Mouse (Mus musculus) heart, embryonic 15.5 days (tissue): ENCODE results near the gene Tmem95. TPM values are rescaled to one million over a fixed set of nuclear protein-coding genes. Genes with fewer than 3 reads are reported as not detected.

Experiments
- ATAC-seq: fragments of 200-750 bp; cut with Nextera tagmentation; replicated peaks from 2 replicates; pipeline ENCODE4 v1.8.0; 2017; ENCODE audit warnings: low read depth, moderate TSS enrichment; ENCODE audit not compliant: insufficient number of reproducible peaks, insufficient read depth, low FRiP score
- H3K27ac ChIP-seq: fragments of 300-500 bp; sonication (generic); 2 replicates; pipeline ENCODE4 v1.5.1; 2015; ENCODE audit warnings: mild to moderate bottlenecking, inconsistent platforms
- H3K27me3 ChIP-seq: fragments of 300-500 bp; sonication (generic); 2 replicates; pipeline ENCODE4 v1.6.1; 2015; ENCODE audit warnings: inconsistent platforms
- H3K36me3 ChIP-seq: fragments of 300-500 bp; sonication (generic); 2 replicates; pipeline ENCODE4 v1.6.1; 2015; ENCODE audit warnings: mild to moderate bottlenecking, inconsistent platforms
- H3K4me1 ChIP-seq: fragments of 300-500 bp; sonication (generic); replicated peaks from 2 replicates; pipeline ENCODE4 v1.6.1; 2015; ENCODE audit warnings: inconsistent platforms
- H3K4me2 ChIP-seq: fragments of 300-500 bp; sonication (generic); 2 replicates; pipeline ENCODE4 v1.6.1; 2015; ENCODE audit warnings: inconsistent platforms, mild to moderate bottlenecking, moderate library complexity
- H3K4me3 ChIP-seq: fragments of 300-500 bp; sonication (generic); 2 replicates; pipeline ENCODE4 v1.5.1; 2015; ENCODE audit warnings: mild to moderate bottlenecking, inconsistent platforms
- H3K9ac ChIP-seq: fragments of 300-500 bp; sonication (generic); 2 replicates; pipeline ENCODE4 v1.6.1; 2015; ENCODE audit warnings: mild to moderate bottlenecking, inconsistent platforms
- H3K9me3 ChIP-seq: fragments of 300-500 bp; sonication (generic); replicated peaks from 2 replicates; pipeline ENCODE4 v1.6.1; 2016; ENCODE audit warnings: inconsistent platforms
- WGBS: fragments of 180-500 bp; shearing (Covaris S2); methylation state at CpG from one replicate; pipeline ENCODE4 v1.1.7; 2015; ENCODE audit warnings: mixed read lengths; 5-methylcytosine and 5-hydroxymethylcytosine counted together
- polyA plus RNA-seq: library from polyadenylated mRNA; unstranded; fragments of >200 nt; fragmentation: Nextera tagmentation; extraction: Ambion mirVana; gene quantifications from 2 replicates; pipeline ENCODE4 v1.2.1, GENCODE M21; 2015

Gene Tmem95
- polyA plus RNA-seq, 1 experiment from 2014 or later: not detected

DNA sequence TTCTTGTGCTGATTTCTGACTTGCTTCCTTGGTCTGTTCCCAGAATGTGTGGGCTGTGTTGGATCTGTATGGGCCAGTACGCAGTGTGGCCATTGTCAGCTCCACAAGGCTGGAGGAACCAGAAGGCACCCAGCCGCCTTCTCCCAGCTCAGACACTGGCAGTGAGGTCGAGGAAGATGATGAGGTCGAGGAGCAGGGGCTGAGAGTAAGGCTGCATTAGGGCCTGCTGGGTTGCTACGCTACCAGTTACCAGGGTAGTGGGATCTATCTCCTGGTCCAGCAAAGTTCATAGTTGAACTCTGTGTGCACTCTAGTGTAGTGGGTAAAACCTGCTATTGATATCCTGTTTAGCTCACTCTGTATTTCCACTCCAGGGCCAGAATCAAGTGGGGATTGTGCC, 31.4 kb upstream of the Tmem95 start:
- ATAC-seq: no peak
- WGBS: 86% methylated on average over 5 of the region's 5 CpGs
- H3K36me3 ChIP-seq: peaks cover 91% of the 10 kb centered on the region
- H3K9ac ChIP-seq: no peak overlapping the region
- no peak overlapping the region for H3K4me3 ChIP-seq
- H3K27me3 ChIP-seq: no peaks in the 10 kb centered on the region
- peaks cover 6% of the 10 kb centered on the region for H3K4me1 ChIP-seq
- no peak overlapping the region for H3K27ac ChIP-seq
- H3K9me3 ChIP-seq: no peaks in the 10 kb centered on the region
- no peak overlapping the region for H3K4me2 ChIP-seq

DNA sequence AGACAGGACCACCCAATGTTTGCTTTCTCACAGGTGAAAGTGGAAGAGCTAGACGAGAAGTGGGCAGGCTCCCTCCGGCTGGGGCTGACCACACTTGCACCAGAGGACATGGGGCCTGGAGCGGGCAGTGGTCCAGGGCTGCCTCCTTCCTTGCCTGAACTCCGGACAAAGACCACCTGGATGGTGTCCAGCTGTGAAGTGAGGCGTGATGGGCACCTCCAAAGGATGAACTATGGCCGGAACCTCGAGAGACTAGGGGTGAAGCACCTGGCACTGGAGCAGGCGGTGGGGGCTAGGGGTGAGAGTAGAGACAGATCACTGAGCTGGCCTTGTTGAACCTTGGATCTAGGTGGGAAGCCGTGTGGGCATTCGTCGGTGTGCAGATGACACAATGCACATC, 30.8 kb upstream of the Tmem95 start:
- peaks cover 5% of the 10 kb centered on the region for H3K4me1 ChIP-seq
- H3K9ac ChIP-seq: no peak overlapping the region
- no peak for ATAC-seq
- H3K9me3 ChIP-seq: no peaks in the 10 kb centered on the region
- H3K27me3 ChIP-seq: no peaks in the 10 kb centered on the region
- 92% methylated on average over 11 of the region's 11 CpGs for WGBS
- H3K4me3 ChIP-seq: no peak overlapping the region
- H3K36me3 ChIP-seq: peaks cover 96% of the 10 kb centered on the region
- H3K4me2 ChIP-seq: no peak overlapping the region
- no peak overlapping the region for H3K27ac ChIP-seq

DNA sequence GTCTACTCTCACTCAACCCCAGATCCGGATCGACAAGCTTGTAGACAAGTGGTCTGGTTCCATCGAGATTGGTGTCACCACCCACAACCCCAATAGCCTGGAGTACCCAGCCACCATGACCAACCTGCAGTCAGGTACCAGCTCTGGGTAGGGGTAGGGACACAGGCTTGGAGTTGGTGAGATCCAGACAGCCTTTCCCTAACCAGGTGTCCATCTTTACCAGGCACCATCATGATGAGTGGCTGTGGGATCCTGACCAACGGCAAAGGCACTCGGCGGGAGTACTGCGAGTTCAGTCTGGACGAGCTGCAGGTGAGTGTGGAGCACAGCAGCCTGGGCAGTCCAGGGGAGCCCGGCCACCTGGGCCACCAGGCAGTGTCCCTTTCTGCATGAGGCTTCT, 26.5 kb upstream of the Tmem95 start:
- Histone ChIP-seq H3K9me3 (no peaks in the 10 kb centered on the region), H3K27ac (no peak overlapping the region), H3K27me3 (no peaks in the 10 kb centered on the region), H3K4me1 (peaks cover 24% of the 10 kb centered on the region), H3K4me3 (no peak overlapping the region), H3K4me2 (no peak overlapping the region), H3K9ac (no peak overlapping the region), H3K36me3 (peaks cover 56% of the 10 kb centered on the region)
- ATAC-seq: no peak
- 95% methylated on average over 9 of the region's 9 CpGs for WGBS

DNA sequence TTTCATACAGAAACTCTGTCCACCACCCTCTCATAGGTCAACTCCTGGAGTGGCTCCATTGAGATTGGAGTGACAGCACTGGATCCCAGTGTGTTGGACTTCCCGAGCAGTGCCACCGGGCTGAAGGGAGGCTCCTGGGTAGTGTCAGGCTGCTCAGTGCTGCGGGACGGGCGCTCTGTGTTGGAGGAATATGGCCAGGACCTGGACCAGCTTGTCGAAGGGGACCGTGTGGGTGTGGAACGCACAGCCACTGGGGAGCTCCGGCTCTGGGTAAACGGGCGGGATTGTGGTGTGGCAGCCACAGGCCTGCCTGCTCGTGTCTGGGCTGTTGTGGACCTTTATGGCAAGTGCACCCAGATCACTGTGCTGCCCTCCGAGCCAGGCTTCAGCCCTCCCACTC, 25.2 kb upstream of the Tmem95 start:
- Histone ChIP-seq H3K27me3 (no peaks in the 10 kb centered on the region), H3K9me3 (no peaks in the 10 kb centered on the region), H3K36me3 (peaks cover 43% of the 10 kb centered on the region), H3K4me1 (peaks cover 30% of the 10 kb centered on the region), H3K4me2 (peak overlapping the region; percentile 87), H3K4me3 (peak overlapping the region; percentile 95), H3K27ac (no peak overlapping the region), H3K9ac (peak overlapping the region; percentile 93; the same call in 1 of the 2 replicates)
- WGBS: 79% methylated on average over 13 of the region's 13 CpGs
- ATAC-seq: no peak

DNA sequence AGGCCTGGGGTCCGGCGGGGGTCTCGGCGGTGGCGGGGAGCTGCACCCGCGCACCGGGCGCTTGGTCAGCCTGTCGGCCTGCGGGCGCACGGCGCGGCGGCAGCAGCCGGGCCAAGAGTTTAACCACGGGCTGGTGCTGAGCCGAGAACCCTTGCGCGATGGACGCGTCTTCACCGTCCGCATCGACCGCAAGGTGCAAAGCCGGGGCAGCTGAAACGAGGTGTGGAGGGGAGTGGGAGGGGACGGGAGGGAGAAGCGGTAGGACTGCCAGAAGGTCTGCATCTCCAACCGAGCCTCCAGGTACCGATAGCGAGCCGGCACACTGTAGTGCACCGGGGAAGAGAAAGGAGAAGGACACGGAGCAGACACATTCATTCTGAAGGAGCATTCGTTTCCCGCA, 24.2 kb upstream of the Tmem95 start:
- H3K4me3 ChIP-seq: peak overlapping the region; percentile 95
- WGBS: under 1% methylated on average over 37 of the region's 39 CpGs
- 0 out of 2 replicates have a peak, but pooled peaks have one; percentile 1 for ATAC-seq
- peaks cover 33% of the 10 kb centered on the region for H3K36me3 ChIP-seq
- H3K9ac ChIP-seq: peak overlapping the region; percentile 93
- H3K27ac ChIP-seq: peak overlapping the region; percentile 99
- no peaks in the 10 kb centered on the region for H3K9me3 ChIP-seq
- H3K27me3 ChIP-seq: no peaks in the 10 kb centered on the region
- peaks cover 30% of the 10 kb centered on the region for H3K4me1 ChIP-seq
- peak overlapping the region; percentile 87 for H3K4me2 ChIP-seq

DNA sequence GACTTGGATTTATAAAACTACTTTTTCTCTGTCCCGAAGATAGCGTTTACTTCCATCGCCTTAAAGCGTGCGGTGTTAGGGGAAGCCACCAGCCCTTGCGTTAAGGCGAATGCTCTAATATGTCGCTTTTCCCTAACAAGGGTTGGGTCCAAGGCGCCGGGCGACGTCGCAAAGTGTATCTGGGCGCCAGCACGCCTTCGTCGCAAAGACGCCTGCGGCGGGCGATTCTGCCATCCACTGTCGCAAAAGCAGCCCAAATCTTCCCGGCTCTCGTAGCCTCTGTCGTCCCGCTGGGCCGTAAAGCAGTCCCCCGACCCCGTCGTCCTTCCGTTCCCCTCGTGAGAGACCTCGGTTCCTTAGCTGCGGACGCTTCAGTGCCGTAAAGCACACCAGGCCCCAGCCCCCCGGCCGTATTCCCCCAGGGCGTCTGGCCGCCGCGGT, 23.6 kb upstream of the Tmem95 start:
- Histone ChIP-seq H3K9ac (peak overlapping the region; percentile 93), H3K4me2 (peak overlapping the region; percentile 87), H3K4me3 (peak overlapping the region; percentile 95), H3K27ac (peak overlapping the region; percentile 99), H3K36me3 (peaks cover 27% of the 10 kb centered on the region), H3K9me3 (no peaks in the 10 kb centered on the region), H3K27me3 (no peaks in the 10 kb centered on the region), H3K4me1 (peaks cover 30% of the 10 kb centered on the region)
- ATAC-seq: peak; percentile 81
- WGBS: under 1% methylated on average over 42 of the region's 42 CpGs

DNA sequence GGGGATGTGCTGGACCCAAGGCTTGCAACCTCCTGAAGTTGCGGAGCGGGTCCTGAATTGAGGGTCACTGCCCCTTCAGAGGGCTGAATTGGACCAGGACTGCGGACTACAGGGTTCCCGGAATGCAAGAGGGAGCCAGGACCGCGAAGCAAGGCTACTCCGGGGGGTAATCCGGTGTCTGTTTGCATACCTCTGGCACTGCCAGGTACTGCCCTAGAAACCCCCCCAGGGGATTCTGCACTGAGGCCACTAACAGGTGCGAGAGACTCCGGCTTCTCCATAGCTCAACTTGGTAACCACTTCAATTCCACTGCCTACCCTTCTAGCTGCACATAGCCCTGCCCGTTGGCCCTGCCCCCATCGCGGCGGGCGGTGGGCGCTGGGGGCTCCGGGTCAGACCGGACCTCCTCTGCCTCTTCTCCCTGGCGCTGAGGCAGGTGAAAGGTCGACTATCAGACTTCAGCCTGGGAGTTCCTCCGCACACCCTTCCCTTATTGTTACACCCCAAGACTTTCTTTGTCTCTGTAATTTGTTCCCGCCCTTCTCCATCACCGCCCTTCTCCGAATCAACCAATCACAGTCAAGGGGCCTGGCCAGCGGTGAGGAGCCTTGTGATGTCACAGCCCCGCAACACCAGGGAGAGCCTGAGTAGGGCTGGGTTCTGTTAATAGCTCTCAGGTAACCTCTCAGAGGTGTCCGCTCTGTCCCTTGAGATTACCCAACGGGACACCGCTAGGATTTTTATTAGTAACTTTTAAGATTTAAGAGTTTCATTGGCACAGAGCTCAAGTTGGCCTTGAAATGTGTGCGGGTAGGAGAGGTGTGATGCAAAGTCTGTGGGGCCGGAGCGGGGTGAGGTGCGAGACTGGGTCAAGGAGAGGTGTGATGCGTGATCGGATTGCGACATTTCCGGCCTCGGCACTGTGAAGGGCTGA, 22.9 kb upstream of the Tmem95 start, which contains the start of the genes 2810408A11Rik and Neurl4:
Gene 2810408A11Rik, minus strand, starts transcription at position 517 of the 935 bp plus-strand sequence.
Gene Neurl4, plus strand, starts transcription at position 602 of the 935 bp plus-strand sequence.
- WGBS: under 1% methylated on average over 38 of the region's 38 CpGs
- H3K27me3 ChIP-seq: no peaks in the 10 kb centered on the region; the same call in 1 of the 2 replicates

DNA sequence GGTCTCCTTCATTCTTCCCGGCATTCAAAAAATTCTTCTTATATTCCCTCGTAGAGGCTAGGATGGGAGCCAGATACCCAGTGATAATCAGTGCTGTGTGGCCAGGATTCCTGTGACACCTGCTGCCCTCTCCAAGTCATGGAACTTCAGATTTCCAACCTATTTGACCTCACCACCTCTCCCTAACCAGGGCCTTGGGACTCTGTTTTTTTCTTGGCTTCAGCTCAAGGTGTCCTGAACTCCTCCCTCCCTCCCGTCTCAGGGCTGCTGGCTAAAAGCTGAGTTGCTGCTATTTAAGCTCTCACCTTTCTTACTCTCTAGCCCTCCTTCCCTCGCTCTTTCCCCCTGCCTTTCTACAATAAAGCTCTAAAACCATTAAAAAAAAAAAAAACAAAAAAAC, 22.1 kb upstream of the Tmem95 start:
- peak overlapping the region; percentile 95 for H3K4me3 ChIP-seq
- no peak for ATAC-seq
- H3K36me3 ChIP-seq: peaks cover 12% of the 10 kb centered on the region
- H3K27me3 ChIP-seq: no peaks in the 10 kb centered on the region; the same call in 1 of the 2 replicates
- H3K4me1 ChIP-seq: peaks cover 30% of the 10 kb centered on the region
- WGBS: 24% methylated on average over 4 of the region's 4 CpGs
- H3K9ac ChIP-seq: peak overlapping the region; percentile 93
- peak overlapping the region; percentile 87 for H3K4me2 ChIP-seq
- H3K27ac ChIP-seq: no peak overlapping the region
- H3K9me3 ChIP-seq: no peaks in the 10 kb centered on the region

More for the DNA sequence above, 22.9 kb upstream of the Tmem95 start, which contains the start of the genes 2810408A11Rik and Neurl4:
- H3K36me3 ChIP-seq: peaks cover 20% of the 10 kb centered on the region
- peak within 1 kb of the TSS; percentile 99 for H3K27ac ChIP-seq
- peak within 1 kb of the TSS; percentile 95 for H3K4me3 ChIP-seq
- H3K9me3 ChIP-seq: no peaks in the 10 kb centered on the region
- peaks cover 30% of the 10 kb centered on the region for H3K4me1 ChIP-seq
- peak; percentile 92 for ATAC-seq
- H3K9ac ChIP-seq: peak within 1 kb of the TSS; percentile 93
- peak within 1 kb of the TSS; percentile 87 for H3K4me2 ChIP-seq

DNA sequence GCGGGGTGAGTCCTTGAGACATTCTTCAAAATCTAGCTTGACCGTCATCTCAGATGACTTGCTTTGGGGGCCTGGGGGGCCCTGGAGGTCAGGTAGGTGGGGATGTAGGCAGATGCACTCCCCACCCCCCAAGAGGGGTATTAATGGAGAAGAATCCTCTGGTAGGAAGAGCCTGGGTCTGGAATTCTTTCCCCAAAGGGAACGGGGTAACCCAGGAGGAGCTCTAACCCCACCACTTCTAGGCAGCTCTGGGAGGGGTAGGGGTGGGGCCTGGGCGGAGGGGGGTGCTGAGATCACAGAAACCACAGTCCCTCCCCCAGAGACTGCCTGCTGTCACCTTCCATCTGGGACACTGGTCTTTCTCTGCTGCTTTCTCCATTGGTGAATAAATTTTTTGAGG, 17.5 kb upstream of the Tmem95 start, which contains the start of gene Acap1:
Gene Acap1, minus strand, starts transcription at position 249 of the 400 bp plus-strand sequence.
- H3K27me3 ChIP-seq: no peaks in the 10 kb centered on the region; the same call in 1 of the 2 replicates
- no peaks in the 10 kb centered on the region for H3K36me3 ChIP-seq
- ATAC-seq: no peak
- H3K9ac ChIP-seq: no peak within 1 kb of the TSS
- no peaks in the 10 kb centered on the region for H3K9me3 ChIP-seq
- H3K4me1 ChIP-seq: peaks cover 33% of the 10 kb centered on the region
- H3K4me2 ChIP-seq: no peak within 1 kb of the TSS
- 59% methylated on average over 4 of the region's 4 CpGs for WGBS
- no peak within 1 kb of the TSS; the same call in 1 of the 2 replicates for H3K27ac ChIP-seq
- H3K4me3 ChIP-seq: peak within 1 kb of the TSS; percentile 16; the same call in 1 of the 2 replicates

DNA sequence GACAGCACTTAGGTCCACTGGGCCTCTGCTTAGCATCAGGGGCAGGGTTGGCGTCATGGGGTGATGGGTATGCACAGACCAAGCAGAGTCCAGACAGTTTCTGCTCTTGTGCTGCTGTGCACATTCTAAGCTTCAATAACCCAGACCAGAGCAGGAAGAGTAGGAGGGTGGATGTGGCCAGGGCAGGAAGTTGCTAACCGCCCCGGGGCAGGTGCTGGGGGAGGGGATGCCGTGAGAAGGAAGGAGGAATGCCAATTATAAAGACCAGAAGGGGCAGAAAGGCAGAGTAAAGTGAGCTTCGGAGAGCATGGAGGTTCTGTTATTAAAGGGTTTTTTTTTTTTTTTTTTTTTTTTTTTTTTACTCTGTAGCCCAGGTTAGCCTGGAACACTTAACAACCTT, 16.9 kb upstream of the Tmem95 start:
- Histone ChIP-seq H3K9me3 (no peaks in the 10 kb centered on the region), H3K4me1 (peaks cover 30% of the 10 kb centered on the region), H3K4me3 (0 out of 2 replicates have a peak overlapping the region, but pooled peaks have one; percentile 10), H3K9ac (no peak overlapping the region), H3K27ac (no peak overlapping the region; the same call in 1 of the 2 replicates), H3K36me3 (no peaks in the 10 kb centered on the region), H3K27me3 (peaks cover 3% of the 10 kb centered on the region; the same call in 1 of the 2 replicates), H3K4me2 (no peak overlapping the region)
- no peak; the same call in 1 of the 2 replicates for ATAC-seq
- WGBS: 62% methylated on average over 5 of the region's 5 CpGs

DNA sequence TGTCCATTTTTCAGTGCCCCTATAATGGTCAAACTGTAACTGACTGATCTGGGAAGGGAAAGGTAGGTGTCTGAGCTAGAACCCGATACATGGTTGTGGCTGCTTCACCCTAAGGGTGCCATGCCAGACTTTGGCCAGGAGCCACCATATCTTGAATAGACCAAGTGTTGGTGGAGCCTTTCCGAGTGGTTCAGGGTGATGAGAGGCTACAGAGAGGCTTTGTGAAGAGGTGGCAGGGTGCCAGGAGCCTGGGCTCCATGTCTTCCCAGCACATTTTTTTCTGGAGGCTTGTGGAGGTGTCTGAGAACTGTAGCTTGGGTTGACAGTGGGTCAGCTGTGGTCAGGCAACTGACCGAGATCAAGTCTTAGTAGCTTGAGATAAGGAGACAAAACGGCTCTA, 13.7 kb upstream of the Tmem95 start:
- Histone ChIP-seq H3K27me3 (peaks cover 3% of the 10 kb centered on the region; the same call in 1 of the 2 replicates), H3K27ac (no peak overlapping the region), H3K4me3 (no peak overlapping the region), H3K9me3 (no peaks in the 10 kb centered on the region), H3K4me2 (no peak overlapping the region), H3K36me3 (no peaks in the 10 kb centered on the region), H3K4me1 (peaks cover 29% of the 10 kb centered on the region), H3K9ac (no peak overlapping the region)
- WGBS: 21% methylated on average over 4 of the region's 4 CpGs
- peak; percentile 49; the same call in 1 of the 2 replicates for ATAC-seq
